Mouse (Mus musculus): ENCODE data around the gene Pafah1b2.

Pafah1b2 gene

DNA sequence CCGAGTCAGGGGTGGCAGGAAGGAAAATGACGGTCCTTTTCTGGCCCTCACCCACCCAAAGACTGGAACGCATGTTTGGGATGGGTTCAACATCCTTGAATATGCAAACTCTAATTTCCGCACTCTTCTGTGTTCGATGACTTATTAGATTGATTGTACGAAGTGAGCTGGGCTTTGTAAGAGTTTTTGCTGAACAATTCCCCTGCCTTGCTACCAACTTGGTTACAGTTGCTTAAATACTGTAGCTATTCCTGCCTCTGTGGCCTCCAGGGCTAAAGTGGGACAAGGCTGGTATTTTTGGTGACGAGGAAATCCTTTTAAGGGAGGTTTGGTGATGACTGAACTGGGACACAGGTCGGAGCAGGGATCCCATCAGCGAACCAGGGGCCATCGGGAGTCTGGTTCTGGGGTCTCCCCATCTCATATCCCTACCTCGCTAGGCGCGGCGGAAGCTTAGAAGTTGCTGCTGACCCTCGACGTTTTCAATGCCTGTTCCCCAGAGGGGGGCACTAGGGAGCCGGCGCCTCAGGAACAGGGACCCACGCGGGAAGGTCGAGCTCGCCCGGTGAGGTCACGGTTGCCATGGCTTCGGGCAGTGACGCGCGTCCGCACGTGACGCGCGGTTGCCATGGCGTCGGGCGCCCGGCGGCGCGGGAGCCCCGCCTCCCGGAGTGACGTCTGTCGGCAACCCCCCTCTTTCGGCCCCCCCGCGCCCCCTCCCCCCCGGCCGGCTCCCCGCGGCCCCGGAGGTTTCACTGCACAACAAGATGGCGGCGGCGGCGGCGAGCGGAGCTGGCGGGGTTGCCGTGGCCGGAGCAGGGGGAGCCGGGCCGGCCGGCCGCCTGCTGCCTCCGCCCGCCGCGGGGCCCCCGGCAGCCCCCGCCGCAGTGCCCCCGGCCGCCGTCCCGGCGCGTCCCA, at the start of gene Pafah1b2, which contains the start of gene Sik3:
Pafah1b2 (minus strand) TSS at position 600 of the 918 bp plus-strand sequence.
Sik3 (plus strand) TSS at position 730 of the 918 bp plus-strand sequence.
- DNase-seq (ENCODE audit: low read depth, low spot score) = peak; percentile 90

DNA sequence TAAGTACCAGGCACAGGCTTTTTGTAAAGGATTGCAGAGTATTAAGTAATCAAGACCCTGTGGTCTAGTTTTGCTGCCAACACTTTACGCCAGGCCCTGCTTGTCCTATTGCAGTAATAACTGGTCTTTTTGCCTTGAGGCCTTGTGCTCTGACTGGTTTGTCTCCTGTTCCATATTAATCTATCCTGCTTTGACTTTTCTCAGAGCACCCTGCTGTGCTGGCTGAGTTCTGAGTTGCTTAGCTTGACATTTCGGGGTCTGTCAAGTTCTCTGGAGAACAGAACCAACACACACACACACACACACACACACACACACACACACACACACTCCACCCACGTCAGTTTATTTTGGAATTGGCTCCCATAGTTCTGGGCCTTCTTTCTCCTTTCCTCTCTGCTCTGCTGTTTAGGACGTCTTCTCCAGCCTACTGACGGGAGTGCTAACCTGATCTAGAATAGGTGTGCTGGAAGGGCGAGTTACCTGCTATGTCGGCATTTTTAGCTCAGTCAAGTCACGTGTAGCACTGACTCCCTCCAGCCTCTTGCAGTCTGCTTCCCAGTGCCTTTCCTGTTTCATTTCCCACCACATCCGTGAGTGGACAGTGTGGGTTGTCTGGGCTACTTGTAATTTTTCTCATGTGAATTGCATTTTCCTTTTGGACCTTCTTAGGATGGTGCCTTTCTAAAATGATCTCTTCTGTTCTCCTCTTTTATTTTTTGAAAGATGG, 49.4 kb upstream of the Pafah1b2 start:
- DNase-seq (ENCODE audit: low read depth, low spot score) = no peak

DNA sequence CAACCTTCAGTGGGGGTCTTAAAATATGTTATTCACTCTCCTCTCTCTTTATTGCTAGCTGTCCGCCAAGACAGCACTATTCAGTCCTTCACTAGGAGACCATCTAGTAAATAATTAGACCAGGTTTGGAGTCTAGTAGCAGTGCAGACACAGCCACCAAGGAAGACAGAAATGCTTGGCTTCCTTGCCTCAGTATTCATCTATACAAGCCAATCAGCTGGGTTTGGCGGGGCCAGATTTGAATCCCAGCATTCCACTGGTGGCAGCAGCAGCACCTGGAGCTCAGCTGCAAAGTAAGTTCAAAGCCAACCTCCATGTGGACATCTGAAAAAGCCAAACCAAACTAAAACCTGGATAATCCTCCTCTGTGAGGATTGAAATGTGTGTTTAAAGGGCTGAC, 47.8 kb upstream of the Pafah1b2 start:
- no peak for DNase-seq (ENCODE audit: low read depth, low spot score)

- DNase-seq (ENCODE audit: low read depth, low spot score) = no peak
These were observed 45.6 kb upstream of the Pafah1b2 start for GRCm38 (mm10) chr9:46058065-46058464.

- DNase-seq (ENCODE audit: low read depth, low spot score) = no peak
These were observed 40.6 kb upstream of the Pafah1b2 start for GRCm38 (mm10) chr9:46053014-46053666.

DNA sequence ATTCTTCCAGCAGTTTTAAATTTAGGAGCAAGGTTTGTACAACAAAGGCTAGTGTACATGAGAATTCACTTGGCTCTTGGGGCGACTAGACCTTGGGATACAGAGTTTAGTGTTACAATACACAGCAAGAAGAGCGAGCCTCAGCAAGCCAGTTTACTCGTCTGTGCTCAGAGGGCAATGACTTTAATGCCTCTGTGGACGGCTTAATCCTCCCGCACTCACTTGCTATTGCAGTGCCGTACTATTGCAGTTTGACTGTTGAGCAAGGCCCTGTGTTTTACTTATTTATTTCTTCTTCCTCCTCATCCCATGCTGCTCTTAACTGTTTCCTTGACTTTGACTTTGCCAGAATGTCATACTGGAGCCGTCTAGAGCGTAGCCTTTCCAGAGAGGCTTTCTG, 37.7 kb upstream of the Pafah1b2 start:
- DNase-seq (ENCODE audit: low read depth, low spot score) = no peak

DNA sequence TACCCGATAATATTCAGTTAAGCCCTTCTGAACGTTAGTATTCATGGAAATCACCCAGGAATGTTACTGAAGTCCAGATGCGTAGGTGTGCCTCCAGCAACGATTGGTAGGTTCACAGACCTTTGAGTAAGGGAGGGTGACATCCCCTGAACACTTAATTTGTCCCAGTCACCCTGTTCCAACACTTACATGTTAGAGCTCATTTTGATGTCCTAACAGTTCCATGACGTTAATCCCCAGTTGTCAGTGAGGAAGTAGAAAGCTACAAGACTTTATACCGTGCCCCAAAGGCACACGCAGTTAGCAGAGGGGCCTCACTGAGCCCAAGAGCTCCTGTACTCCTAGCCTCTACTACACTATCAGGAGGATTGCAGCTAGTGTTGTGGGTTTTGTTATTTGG, 37.0 kb upstream of the Pafah1b2 start:
- no peak for DNase-seq (ENCODE audit: low read depth, low spot score)

DNA sequence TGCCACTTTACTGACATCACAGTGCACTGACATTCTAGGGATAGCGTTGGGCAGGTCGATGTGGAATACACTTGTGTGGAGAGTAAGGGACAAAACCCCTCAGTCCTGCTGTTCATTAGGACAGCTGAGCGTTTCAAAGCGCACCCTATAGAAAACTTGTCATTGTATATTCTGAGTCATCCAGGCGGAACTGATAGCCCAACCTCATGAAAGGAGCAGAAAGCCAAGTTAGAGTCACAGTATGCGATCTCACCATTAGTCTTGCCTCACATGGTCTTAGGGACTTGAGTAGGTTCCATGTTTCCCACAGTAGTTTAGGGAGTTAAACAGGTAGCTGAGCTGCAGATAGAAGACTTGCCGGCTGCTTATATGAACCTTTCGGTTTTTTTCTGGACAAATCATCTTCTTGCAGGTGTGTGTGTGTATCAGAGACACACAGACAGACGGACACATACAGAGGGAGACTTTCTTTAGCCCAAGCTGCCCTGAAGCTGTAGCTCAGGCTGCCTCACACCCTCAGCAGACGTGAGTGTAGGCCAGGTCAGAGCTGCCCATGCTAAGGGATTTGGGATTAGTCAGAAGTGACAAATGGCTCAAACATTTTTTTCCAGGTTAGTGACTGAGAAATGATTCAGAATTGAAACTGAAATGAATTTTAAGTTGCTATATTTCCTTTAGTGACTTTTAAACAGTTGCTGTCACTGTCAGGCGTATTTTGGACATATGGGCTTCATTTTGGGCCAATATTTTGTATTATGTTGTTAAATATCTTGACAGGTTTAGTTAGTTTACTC, 34.4 kb upstream of the Pafah1b2 start:
- DNase-seq (ENCODE audit: low read depth, low spot score) = no peak

- no peak for DNase-seq (ENCODE audit: low read depth, low spot score)
These were observed 31.1 kb upstream of the Pafah1b2 start for GRCm38 (mm10) chr9:46043626-46044025.

DNA sequence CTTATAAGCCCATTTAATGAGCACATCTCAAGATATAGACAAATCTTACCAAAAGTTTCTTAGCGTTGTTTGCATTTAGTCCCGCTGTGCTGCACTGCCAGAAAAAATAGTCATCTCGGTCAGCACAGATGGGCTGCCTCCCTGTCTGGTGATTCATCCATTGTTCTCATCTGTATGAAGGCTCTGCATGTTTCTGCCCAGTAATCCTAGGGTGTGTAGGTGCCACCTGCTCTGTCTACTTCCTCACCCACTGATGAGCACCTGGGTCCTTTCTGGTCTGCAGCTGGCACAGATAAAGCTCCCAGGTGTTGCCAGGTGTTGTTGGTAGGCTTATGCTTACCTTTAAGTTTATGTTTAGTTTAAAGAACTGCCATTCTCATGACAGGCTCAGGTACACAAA, 29.9 kb upstream of the Pafah1b2 start:
- DNase-seq (ENCODE audit: low read depth, low spot score) = no peak

- DNase-seq (ENCODE audit: low read depth, low spot score) = no peak
These were observed 28.7 kb upstream of the Pafah1b2 start for GRCm38 (mm10) chr9:46041186-46041585.

DNA sequence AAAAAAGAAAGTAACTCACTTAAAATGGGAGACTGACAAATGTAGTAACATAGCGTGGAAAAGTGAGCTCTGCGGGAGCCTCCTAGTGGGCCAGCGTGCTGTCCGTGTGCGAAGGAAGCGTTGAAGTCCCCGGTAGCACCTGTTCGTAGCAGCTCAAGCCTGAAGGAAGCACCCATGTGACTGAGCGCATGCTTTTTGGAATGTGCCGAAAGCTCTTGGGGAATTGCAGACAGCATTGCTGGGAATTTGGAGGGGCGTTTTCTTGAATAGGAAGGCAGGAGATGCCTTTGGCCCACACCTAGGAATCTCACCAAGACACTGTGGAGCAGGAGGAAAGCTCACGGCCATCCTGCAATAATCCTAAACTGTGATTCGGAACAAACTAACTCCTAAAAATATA, 26.3 kb upstream of the Pafah1b2 start:
- no peak for DNase-seq (ENCODE audit: low read depth, low spot score)

DNA sequence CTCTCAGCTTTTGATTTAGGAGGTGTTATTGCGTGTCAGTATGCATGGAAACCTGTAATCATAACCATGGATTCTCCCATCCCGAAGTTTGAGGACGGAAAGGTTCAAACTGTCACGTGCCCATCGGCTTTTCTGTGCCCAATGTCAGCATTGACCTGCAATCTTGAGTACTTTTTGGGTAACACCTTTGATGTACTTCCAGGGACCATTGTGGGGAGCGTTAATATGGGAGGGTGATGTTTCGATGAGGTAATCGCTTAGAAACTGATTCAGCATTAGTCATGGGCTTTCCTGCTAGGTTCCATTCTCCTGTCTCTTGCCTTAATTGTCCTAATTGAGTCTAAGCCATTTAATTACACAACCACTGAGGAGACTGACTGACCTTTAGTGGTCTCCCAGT, 24.4 kb upstream of the Pafah1b2 start:
- no peak for DNase-seq (ENCODE audit: low read depth, low spot score)

DNA sequence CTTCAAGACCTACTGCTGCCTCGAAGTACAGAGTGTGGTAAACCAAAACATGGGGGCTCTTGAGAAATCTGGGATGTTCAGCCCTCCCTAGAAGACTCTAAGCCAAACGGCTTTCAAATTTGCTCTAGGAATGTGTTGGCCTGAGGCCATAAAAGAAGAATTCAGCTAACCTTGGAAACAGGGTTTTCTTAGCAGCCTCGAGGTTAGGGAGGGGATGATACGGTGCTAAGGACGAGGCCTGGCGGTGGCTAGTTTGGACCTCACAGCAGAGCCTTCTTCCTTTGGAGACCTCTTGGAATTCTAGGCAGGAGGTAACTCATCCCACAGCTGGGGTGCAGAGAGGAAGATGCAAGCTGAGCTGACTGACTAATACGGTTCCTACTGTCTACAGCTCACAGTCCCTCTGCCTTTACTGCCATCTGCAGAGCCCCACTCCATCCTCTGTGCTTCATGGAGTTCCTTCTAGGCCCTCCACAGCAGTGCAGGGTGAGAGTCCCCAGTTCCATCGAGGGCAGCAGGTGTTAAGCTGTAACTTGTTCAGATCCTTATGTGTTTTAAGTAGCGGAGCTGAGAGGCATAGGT, 22.9 kb upstream of the Pafah1b2 start:
- DNase-seq (ENCODE audit: low read depth, low spot score) = no peak

- DNase-seq (ENCODE audit: low read depth, low spot score) = no peak
These were observed 21.4 kb upstream of the Pafah1b2 start for GRCm38 (mm10) chr9:46033862-46034261.

GRCm38 (mm10) chr9:46033058-46033457, 20.6 kb upstream of the Pafah1b2 start:
- no peak for DNase-seq (ENCODE audit: low read depth, low spot score)

DNA sequence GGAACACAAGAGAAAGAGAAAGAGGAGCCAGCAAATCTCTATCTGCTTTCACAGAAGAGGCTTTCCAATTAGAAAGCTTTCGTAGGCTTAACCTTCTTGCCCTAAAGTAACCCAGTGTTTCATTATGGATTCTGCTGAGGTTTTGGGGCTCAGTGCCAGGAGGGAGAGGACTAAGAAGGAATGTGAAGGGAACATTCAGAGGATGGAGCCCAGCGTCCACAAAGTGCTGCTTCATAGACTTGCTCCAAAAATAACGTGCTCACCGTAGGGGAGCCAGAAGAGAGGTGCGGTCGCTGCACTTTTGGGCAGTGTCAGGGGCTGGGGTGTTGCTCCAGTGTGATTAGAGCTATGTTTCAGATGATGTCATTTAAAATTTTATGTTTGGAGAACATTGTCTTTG, 19.7 kb upstream of the Pafah1b2 start:
- no peak for DNase-seq (ENCODE audit: low read depth, low spot score)

- DNase-seq (ENCODE audit: low read depth, low spot score) = no peak
These were observed 18.5 kb upstream of the Pafah1b2 start for GRCm38 (mm10) chr9:46030968-46031367.

GRCm38 (mm10) chr9:46030184-46030583, 17.7 kb upstream of the Pafah1b2 start:
- no peak for DNase-seq (ENCODE audit: low read depth, low spot score)

- DNase-seq (ENCODE audit: low read depth, low spot score) = no peak
These were observed 17.0 kb upstream of the Pafah1b2 start for GRCm38 (mm10) chr9:46029534-46029933.

DNA sequence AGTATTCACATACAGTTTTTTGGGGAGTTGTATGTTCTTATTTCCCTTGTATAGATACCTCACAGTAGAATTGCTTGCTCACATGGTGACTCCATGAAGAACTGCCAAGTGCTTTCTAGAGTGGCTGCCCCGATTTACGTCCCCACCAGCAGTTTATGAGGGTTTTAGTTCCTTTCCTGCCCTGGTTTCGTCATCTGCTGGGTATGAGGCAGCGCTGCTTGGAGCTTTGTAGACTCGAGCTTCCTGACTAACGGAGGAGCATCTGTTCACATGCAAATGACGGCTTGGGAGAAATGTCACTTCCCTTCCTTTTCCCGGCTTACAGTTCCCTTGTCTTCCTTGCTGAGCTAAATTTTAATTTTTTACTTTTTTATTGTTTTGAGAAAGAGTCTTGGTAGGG, 15.5 kb upstream of the Pafah1b2 start:
- DNase-seq (ENCODE audit: low read depth, low spot score) = no peak
